Mouse (Mus musculus) myocyte (in vitro differentiated cells): ENCODE measurements around the gene Klk4.

ENCODE experiments used
- CEBPB ChIP-seq: IDR thresholded peaks from 2 replicates; pipeline ENCODE4 v1.6.1; 2011; ENCODE audit warnings: mild to moderate bottlenecking, moderate library complexity; ENCODE audit not compliant: poor library complexity, insufficient read depth, severe bottlenecking
- E2F4 ChIP-seq: IDR thresholded peaks from one replicate; pipeline ENCODE4 v1.6.1; 2011; ENCODE audit warnings: mild to moderate bottlenecking, control low read depth, moderate library complexity; ENCODE audit not compliant: insufficient read depth
- MAX ChIP-seq: IDR thresholded peaks from one replicate; pipeline ENCODE4 v1.6.1; 2011; ENCODE audit warnings: low read depth, mild to moderate bottlenecking, control low read depth
- MYOD1 ChIP-seq, 3 experiments: IDR thresholded peaks; one replicate each; pipeline ENCODE4 v1.6.1; 2011; ENCODE audit warnings: control low read depth in 2 of 3, low read depth in 2 of 3, mild to moderate bottlenecking in 2 of 3, moderate library complexity in 1 of 3; ENCODE audit not compliant: insufficient read length in 2 of 3, control insufficient read depth in 1 of 3
- MYOG ChIP-seq, 3 experiments: IDR thresholded peaks; one replicate each; pipeline ENCODE4 v1.6.1; 2011; ENCODE audit warnings: control low read depth in 2 of 3, low read depth in 2 of 3, mild to moderate bottlenecking in 2 of 3; ENCODE audit not compliant: insufficient read length in 2 of 3, control insufficient read depth in 1 of 3, insufficient read depth in 1 of 3
- POLR2A ChIP-seq: IDR thresholded peaks from one replicate; pipeline ENCODE4 v1.6.1; 2011; ENCODE audit warnings: low read depth, mild to moderate bottlenecking, control low read depth, moderate library complexity; ENCODE audit not compliant: insufficient read length
- POLR2AphosphoS2 ChIP-seq: IDR thresholded peaks from one replicate; pipeline ENCODE4 v1.6.1; 2011; ENCODE audit warnings: low read depth, control low read depth; ENCODE audit not compliant: insufficient read length
- TCF12 ChIP-seq: IDR thresholded peaks from one replicate; pipeline ENCODE4 v1.6.1; 2011; ENCODE audit warnings: mild to moderate bottlenecking, control low read depth; ENCODE audit not compliant: poor library complexity, insufficient read depth, severe bottlenecking

DNA sequence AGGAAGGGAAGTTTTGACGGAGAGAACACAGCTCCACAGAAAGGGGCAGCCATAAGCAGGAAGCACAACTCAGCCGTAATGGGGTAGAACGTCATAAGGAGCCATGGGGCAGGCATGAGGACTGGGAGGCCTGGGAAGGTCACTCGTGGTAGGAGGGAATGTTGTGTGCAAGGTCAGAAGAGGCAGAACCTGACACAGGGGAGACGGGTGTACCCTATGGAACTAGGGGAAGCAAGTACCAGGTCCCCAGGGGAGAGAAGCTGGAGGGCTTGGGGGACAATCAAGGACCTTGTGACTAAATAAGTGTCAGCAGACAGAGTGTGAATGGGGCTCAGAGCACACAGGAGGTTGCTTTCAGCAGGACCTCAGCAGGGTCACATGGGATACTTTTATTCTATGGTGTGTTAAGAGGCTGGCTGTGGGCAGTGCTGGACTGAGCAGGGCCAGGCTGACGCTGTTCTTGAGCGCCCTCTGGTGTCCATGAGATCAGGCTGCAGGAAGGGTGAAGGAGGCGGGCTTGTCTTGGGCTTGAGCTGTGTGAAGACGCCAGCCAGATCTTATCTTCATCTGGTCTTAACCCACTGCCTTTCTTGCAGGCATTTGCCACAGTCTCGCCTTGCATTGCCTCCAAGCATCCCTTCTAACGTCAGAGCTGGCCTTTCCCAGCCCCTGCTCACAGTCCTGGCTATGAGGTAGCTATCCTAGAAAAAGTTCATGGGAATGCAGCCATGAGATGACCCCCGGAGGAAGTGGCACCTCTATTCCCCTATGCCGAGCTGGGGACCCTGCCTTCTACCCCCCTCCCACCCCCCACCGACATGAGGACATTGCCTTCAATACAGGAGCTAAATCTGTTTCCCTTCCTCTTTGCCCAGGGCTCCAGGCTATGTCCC is 38.8 kb downstream of the Klk4 start:
- TF ChIP-seq TCF12 (no peak), POLR2A (no peak), MYOD1 (IDR thresholded peaks at IDR 0.05; ENCODE audit: control insufficient read depth in 1 of 3, insufficient read length in 2 of 3, low read depth in 2 of 3) (no peak), CEBPB (no peak), E2F4 (no peak), POLR2AphosphoS2 (no peak), MYOG (IDR thresholded peaks at IDR 0.05; ENCODE audit: control insufficient read depth in 1 of 3, insufficient read depth in 1 of 3, insufficient read length in 2 of 3, low read depth in 2 of 3) (no peak), MAX (no peak)
